Mouse (Mus musculus): Measurements from ENCODE around the gene Ywhab.
A peak's percentile ranks its signal among the peaks of the same experiment; 100 is the strongest.

The Ywhab gene

GRCm38 (mm10) chr2:163994654-163994976 lies at the start of gene Ywhab:
TSS of gene Ywhab (plus strand) at chr2:163994960.
- no peak for DNase-seq (ENCODE audit: extremely low spot score, low spot score)

GRCm38 (mm10) chr2:163946221-163946620 lies 48.5 kb upstream of the Ywhab start:
- DNase-seq (ENCODE audit: extremely low spot score, low spot score), result no peak

- no peak for DNase-seq (ENCODE audit: extremely low spot score, low spot score)
Measured at GRCm38 (mm10) chr2:163947976-163948375, 46.8 kb upstream of the Ywhab start.

GRCm38 (mm10) chr2:163951770-163952169 lies 43.0 kb upstream of the Ywhab start:
- DNase-seq (ENCODE audit: extremely low spot score, low spot score), result no peak

GRCm38 (mm10) chr2:163953622-163954310 lies 41.0 kb upstream of the Ywhab start:
- no peak for DNase-seq (ENCODE audit: extremely low spot score, low spot score)

GRCm38 (mm10) chr2:163964606-163965560 lies 29.9 kb upstream of the Ywhab start:
- no peak for DNase-seq (ENCODE audit: extremely low spot score, low spot score)

GRCm38 (mm10) chr2:163965706-163966105 lies 29.1 kb upstream of the Ywhab start:
- no peak for DNase-seq (ENCODE audit: extremely low spot score, low spot score)

GRCm38 (mm10) chr2:163968581-163968980 lies 26.2 kb upstream of the Ywhab start:
- DNase-seq (ENCODE audit: extremely low spot score, low spot score), result peak; percentile 62

GRCm38 (mm10) chr2:163970326-163970725 lies 24.4 kb upstream of the Ywhab start:
- no peak for DNase-seq (ENCODE audit: extremely low spot score, low spot score)

- DNase-seq (ENCODE audit: extremely low spot score, low spot score), result no peak
Measured at GRCm38 (mm10) chr2:163974056-163974455, 20.7 kb upstream of the Ywhab start.

- no peak for DNase-seq (ENCODE audit: extremely low spot score, low spot score)
Measured at GRCm38 (mm10) chr2:163976448-163976847, 18.3 kb upstream of the Ywhab start.

GRCm38 (mm10) chr2:163987233-163987632 lies 7.5 kb upstream of the Ywhab start:
- DNase-seq (ENCODE audit: extremely low spot score, low spot score), result no peak

GRCm38 (mm10) chr2:163992871-163993270 lies 1.9 kb upstream of the Ywhab start:
- DNase-seq (ENCODE audit: extremely low spot score, low spot score), result no peak

GRCm38 (mm10) chr2:163994977-163995862 lies 460 bp downstream of the Ywhab start:
- peak; percentile 90 for DNase-seq (ENCODE audit: extremely low spot score, low spot score)

GRCm38 (mm10) chr2:163996275-163996674 lies 1.5 kb downstream of the Ywhab start:
- no peak for DNase-seq (ENCODE audit: extremely low spot score, low spot score)

GRCm38 (mm10) chr2:163996899-163997298 lies 2.1 kb downstream of the Ywhab start:
- DNase-seq (ENCODE audit: extremely low spot score, low spot score), result no peak

- DNase-seq (ENCODE audit: extremely low spot score, low spot score), result no peak
Measured at GRCm38 (mm10) chr2:163998981-163999380, 4.2 kb downstream of the Ywhab start.

GRCm38 (mm10) chr2:164002637-164003036 lies 7.9 kb downstream of the Ywhab start:
- DNase-seq (ENCODE audit: extremely low spot score, low spot score), result no peak

- no peak for DNase-seq (ENCODE audit: extremely low spot score, low spot score)
Measured at GRCm38 (mm10) chr2:164004503-164004902, 9.7 kb downstream of the Ywhab start.

- DNase-seq (ENCODE audit: extremely low spot score, low spot score), result no peak
Measured at GRCm38 (mm10) chr2:164006932-164007331, 12.2 kb downstream of the Ywhab start.

- no peak for DNase-seq (ENCODE audit: extremely low spot score, low spot score)
Measured at GRCm38 (mm10) chr2:164007547-164007946, 12.8 kb downstream of the Ywhab start.
